Mouse (Mus musculus): ENCODE data around the gene Igf2bp2. TPM values are rescaled to one million over a fixed set of nuclear protein-coding genes. Genes with fewer than 3 reads are reported as not detected.
A peak's percentile ranks its signal among the peaks of the same experiment; 100 is the strongest.

Gene Igf2bp2
- total RNA-seq, 2 experiments from 2014 or later = 4.6 to 10.1 TPM

DNA sequence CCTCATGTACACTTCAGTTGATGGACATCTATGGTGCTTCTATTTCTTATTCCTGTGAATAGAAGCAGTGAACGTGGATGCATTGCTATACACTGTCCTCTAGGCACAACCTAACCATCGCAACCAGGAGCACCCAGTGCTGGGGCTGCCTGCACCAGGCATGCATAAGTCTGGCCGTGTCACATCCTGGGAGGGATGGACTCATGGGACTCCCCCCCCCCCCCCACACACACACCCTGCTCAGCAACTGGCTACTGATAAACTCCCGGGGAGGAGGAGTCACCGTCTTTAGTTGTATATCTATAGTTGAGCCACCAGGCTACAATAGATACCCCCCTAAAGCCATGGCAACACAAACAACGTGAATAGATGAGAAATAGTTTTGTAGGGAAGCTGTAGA is 105.6 kb downstream of the Igf2bp2 start:
- no peak for DNase-seq
- intact Hi-C loops (cut with DNase I) = no loop called here

DNA sequence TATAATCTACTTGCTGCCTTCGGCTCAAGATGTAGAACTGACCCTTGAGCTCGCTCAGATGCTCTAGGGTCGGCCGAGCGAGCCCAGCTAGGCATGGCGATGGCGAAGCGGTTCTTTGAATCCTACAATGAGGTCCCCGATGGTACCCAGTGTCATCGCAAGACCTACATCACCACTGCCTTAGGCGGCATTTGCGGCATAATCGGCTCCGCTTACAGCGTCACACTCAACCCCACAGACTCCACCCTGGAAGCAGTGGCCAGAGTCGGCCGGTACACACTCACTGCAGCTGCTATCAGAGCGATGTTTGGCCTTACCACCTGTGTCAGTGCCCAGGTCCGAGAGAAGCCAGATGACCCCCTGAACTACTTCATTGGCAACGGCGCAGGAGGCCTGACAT is 109.7 kb downstream of the Igf2bp2 start:
- DNase-seq = no peak
- intact Hi-C loops (cut with DNase I) = no loop called here

DNA sequence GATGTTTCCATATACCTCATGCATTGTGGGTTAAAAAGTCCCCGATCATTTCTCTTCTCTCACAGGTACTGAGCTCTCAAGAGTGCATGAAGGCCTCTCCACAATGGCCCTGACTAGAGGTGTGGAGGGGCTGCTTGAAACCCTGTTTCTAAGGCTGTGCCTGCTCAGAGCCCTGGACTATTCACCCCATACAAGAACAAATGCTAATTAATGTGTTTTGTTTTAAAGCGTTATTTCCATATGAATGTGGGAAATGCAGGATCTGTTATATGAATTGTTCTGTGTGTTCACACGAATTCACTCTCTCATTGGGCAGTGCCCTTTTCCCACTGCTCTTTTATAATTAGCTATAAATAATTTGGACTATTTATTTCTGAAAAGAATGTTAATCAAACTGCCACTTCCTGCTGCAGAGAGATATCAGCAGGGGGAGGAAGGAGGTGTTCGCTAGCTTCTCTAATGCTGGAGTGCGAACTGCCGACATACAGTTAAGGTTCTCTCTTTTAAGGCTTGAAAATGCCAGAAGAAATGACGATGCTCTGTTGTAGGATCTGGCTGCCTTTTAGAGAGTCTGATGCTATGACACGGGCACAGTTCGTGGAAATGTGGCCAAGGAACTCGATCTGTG is 116.2 kb downstream of the Igf2bp2 start:
- no peak for DNase-seq
- intact Hi-C loops (cut with DNase I) = no loop called here

DNA sequence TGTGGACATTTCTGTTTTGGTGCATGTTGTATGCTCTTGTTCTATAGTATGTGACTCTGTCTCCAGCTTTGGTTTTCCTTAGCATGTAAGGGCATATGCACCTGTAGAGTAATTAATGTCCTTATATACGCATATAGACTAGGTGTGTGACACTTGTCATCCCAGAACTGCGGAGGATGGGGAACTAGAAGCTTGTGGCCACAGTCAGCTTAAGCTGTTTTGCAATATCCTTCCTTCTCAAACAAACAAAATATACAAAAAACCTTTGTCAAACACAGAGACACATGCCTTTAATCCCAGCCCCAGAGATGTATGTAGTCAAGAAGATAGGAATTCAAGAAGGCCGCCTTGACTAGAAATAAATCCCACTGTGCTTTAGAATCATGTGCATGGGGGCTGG is 117.2 kb downstream of the Igf2bp2 start:
- intact Hi-C loops (cut with DNase I) = no loop called here

DNA sequence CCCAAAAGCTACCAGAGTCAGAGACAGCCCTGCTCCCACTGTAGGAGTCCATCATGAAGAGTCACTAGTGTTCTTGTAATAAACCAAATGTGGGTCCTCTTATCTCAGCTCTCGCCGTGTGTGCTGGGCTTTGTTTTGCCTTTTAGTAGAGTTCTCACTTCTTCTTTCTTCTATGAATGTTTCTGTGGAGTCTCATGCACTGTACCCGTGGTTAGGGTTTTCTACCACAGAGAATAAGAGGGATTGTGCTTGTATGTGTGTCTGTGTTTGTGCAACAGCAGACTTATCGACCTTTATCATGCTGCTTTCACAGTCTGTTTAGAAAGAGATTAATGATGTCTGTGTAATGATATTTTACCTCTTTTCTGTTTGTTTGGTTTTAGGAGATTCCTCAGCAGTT is 119.3 kb downstream of the Igf2bp2 start:
- DNase-seq = no peak
- intact Hi-C loops (cut with DNase I) = no loop called here

More for the DNA sequence above, 117.2 kb downstream of the Igf2bp2 start:
- no peak for DNase-seq

DNA sequence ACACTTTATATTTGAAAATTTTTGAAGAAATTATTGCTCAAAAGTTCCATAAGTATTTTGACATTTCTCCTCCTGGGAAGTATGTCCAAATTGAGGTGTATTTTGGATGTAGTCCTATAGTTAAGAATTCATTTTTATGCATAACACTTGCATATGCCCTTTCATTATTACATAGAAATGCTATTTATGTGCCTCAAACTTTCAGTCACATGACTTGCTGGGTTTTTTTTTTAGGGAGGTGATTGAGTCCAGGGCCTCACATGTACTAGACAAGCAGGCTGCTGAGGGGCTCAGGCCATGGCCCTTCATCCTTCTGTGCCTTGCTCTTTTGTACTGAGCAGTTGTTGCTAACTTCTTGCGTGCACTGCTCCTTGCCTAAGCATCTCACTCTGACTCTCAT is 123.1 kb downstream of the Igf2bp2 start:
- intact Hi-C loops (cut with DNase I) = no loop called here
- DNase-seq = no peak

DNA sequence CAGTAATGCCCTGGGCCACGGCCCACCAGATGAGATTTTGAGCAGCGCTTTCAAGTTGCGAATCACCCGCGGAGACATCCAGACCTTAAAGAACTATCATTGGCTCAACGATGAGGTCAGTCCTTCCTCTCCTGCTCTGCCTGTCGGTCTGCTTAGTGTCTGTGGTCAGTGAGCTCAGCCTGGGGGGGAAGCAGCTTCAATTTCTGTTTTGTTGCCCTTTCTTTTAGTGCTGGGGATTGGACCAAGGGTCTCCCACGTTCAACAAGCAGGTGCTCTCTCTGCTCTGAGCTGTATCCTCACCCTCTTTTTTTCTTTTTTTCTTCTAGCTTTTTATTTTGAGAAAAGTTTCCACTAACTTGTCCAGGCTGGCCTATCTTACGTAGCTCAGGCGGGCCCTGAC is 124.5 kb downstream of the Igf2bp2 start:
- no peak for DNase-seq
- intact Hi-C loops (cut with DNase I) = no loop called here

DNA sequence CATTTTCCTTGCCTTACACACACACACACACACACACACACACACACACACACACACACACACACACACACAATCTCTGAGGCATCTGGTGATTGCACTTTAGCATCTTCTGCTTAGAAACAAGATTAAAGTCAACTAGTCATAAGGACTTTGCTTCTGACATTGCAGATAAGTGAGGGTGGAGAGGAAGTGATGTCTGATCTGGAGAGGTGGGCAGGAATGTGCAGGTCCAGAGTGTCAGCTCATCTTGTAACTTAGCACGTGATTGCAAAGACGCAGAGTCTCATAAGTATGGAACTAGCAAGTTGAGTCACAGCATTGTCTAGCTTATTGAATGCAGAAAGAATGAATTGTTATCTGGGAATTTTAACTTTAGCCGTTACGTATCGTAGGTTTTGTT is 135.6 kb downstream of the Igf2bp2 start:
- intact Hi-C loops (cut with DNase I) = no loop called here
- no peak for DNase-seq

DNA sequence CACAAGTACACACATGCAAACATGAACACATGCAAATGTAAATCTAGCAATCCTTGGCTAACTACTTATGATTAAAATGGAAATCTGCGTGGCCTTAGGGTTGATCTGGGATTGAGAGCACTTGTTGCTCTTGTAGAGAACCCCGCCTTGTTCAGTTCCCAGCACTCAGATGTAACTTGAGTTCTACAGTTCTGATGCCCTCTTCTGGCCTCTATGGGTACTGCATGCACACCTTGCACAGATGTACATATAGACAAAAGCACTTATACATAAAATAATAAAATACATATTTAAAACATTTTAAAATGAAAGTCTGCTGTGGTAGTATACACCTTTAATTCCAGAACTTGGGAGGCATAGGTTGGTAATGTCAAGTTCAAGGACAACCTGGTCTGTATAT is 141.0 kb downstream of the Igf2bp2 start:
- intact Hi-C loops (cut with DNase I) = no loop called here
- peak in 1 of 2 experiments; percentile 13 for DNase-seq

DNA sequence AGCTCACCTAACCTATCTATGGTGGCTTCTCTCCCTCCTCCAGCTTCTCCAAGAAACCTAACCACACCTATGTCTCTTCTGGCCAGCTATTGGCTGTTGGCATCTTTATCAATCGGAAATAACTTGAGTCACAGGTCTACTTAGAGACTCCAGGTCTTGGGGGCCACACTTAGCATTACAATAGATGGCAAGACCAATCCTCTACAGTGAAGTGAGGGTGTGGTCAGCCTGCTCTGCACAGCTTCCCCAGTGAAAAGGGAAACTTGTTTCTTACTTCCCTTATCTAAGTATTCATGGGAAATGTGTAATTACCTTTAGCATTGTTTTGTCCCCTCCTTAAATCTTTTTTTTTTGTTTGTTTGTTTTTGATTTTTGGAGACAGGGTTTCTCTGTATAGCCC is 147.5 kb downstream of the Igf2bp2 start:
- intact Hi-C loops (cut with DNase I) = loop anchor here (10.0 kb wide), 1 partner anchor 829 kb away; no protein-coding TSS in a partner anchor

DNA sequence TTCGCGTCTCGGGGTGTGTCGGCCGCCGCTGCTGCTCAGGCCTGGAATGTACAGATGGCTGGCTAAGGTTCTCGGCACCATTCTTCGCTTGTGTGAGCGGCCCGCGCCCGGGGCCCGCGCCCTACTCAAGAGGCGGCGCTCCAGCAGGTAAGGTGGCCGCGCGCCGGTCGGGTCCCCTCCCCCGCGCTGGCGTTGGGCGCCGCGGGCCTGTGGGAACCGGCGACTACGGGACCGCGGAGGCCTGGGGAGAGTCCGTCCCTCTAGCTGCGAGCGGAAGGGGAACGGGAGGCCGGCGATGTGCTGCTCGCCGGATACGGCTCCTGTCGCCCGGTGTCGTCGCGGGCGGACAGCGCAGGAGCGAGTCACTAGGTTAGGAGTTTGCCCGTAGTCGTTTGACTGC is 153.5 kb downstream of the Igf2bp2 start:
- intact Hi-C loops (cut with DNase I) = loop anchor here (5.0 kb wide), 1 partner anchor 62 kb away; the partner anchor contains the start of gene Tmem41a
- no peak for DNase-seq

More for the DNA sequence above, 147.5 kb downstream of the Igf2bp2 start:
- no peak for DNase-seq

DNA sequence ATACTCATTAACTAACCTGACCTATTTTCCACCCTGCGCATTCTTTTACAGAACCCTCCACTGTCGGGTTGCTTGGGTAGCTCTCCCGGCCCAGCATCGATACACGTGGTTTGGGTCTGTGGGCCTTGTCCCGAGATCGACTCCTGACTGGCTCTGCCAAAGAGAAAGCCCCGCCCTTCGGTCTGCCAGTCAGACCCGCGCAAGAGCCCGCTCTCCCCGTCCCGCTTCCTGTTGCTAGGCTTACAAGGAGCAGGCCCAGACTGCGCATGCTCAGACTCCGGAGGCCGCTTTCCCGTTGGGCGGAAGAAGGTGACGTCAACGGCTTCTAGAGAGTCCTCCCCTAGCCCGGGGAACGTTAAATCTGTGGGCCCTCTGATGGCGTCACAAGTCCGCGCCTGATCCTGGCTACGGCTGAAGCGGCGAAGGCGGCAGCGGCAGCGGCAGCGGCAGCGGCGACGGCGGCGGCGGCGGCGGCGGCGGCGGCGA is 154.0 kb downstream of the Igf2bp2 start, which contains the start of gene Senp2:
Gene Senp2, plus strand, starts transcription at position 386 of the 486 bp plus-strand sequence.
- intact Hi-C loops (cut with DNase I) = loop anchor here (5.0 kb wide), 1 partner anchor 62 kb away; the partner anchor contains the start of gene Tmem41a
- DNase-seq = peak; percentile 99 to 100

Other genes with a start within 250 kb of the Igf2bp2 start
- gene Tmem41a, start 215.7 kb downstream of the Igf2bp2 start, total RNA-seq (2021) = 10 to 100 TPM; 11.2 to 13.8 TPM
- gene Liph, start 167.6 kb downstream of the Igf2bp2 start, total RNA-seq (2021) = not detected
- 10 to 100 TPM; 19.8 to 19.9 TPM for gene Senp2, start 153.8 kb downstream of the Igf2bp2 start, total RNA-seq (2021)
- 10 to 100 TPM; 45.5 TPM for gene Tra2b, start 102.7 kb upstream of the Igf2bp2 start, total RNA-seq (2021)

Data from heart, postnatal 36 days (tissue).